Mouse (Mus musculus): ENCODE measurements around the gene Cphx1. TPM values are rescaled to one million over a fixed set of nuclear protein-coding genes. Genes with fewer than 3 reads are reported as not detected.
A peak's percentile ranks its signal among the peaks of the same experiment; 100 is the strongest.
"Not testable (repeated sequence)": the region's sequence is repeated elsewhere in the genome, so short reads cannot be mapped to it uniquely, and the experiment has no call there.

Cphx1 gene
- polyA plus RNA-seq, 1 experiment from 2014 or later = not detected

DNA sequence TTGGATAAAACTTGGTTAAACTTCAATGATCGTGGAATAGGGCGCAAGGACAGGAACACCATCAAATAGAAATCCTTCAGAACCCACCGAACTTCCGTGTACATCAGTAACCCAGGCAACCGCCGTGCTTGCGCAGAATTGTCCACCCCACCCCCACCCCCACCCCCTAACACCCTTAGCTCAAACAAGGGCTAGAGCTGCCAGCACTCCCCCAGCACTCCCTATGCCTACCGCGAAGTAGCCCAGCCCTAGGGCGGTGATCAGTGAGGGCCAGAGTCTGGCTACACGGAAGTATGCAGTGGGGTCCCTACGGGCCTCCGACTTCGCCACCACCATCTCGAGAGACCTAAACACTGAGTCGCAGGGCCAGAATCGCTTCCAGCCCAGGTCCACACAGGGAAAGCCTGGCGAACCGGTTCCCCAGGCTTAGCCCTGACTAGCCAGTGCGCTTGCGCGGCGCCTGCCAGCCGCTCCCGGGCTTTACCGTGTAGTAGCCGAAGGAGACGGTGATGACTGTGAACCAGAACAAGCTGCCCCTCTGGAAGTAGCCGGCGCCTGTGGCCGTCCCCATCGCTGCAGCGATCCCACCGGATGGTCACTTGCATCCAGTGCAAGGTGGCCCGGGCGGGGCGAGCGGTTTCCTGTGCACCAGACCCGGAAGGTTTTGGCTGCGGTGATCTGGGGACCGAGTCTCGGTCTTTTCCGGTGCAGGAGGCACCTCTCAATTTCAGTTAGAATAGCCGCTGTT is 11.1 kb upstream of the Cphx1 start:
- WGBS = no CpG with 5 or more reads among the region's 44 CpGs
- ATAC-seq (replicated peaks; ENCODE audit: low FRiP score, low TSS enrichment, low read depth) = peak; percentile 92
- not testable (repeated sequence) for H3K27ac ChIP-seq (ENCODE audit: low read depth); H3K9me3 ChIP-seq (ENCODE audit: control insufficient read depth, low read length); H3K4me3 ChIP-seq (ENCODE audit: low read depth, low read length); H3K4me2 ChIP-seq (ENCODE audit: low read length); H3K9ac ChIP-seq (ENCODE audit: low read length); H3K4me1 ChIP-seq (replicated peaks; ENCODE audit: control insufficient read depth, insufficient read depth, low read length); DNase-seq (ENCODE audit: low spot score); H3K36me3 ChIP-seq (ENCODE audit: control insufficient read depth, insufficient read depth, low read length); H3K27me3 ChIP-seq (replicated peaks; ENCODE audit: control insufficient read depth, insufficient read depth, low read length)

DNA sequence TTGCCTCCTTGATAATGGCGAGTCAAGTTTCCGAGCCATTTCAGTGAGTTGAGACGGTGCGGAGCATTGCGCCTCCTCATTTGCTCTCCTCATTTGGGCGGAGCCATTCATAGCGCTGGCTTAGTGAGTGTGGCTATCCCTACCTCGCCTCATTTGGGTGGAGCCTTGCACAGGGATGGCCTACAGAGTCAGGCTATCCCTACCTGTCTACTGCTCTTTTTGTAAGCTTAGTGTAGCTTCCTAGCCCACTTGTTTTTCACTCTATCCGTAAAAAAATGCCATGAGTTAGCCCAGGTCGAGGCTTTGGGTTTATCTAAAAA is 10.6 kb upstream of the Cphx1 start, which contains the start of gene Tmem254a:
Tmem254a (minus strand) TSS at position 111 of the 320 bp plus-strand sequence.
- H3K4me2 ChIP-seq (ENCODE audit: low read length); H3K4me3 ChIP-seq (ENCODE audit: low read depth, low read length); H3K9me3 ChIP-seq (ENCODE audit: control insufficient read depth, low read length); H3K9ac ChIP-seq (ENCODE audit: low read length); H3K27ac ChIP-seq (ENCODE audit: low read depth); H3K27me3 ChIP-seq (replicated peaks; ENCODE audit: control insufficient read depth, insufficient read depth, low read length); DNase-seq (ENCODE audit: low spot score); H3K36me3 ChIP-seq (ENCODE audit: control insufficient read depth, insufficient read depth, low read length); H3K4me1 ChIP-seq (replicated peaks; ENCODE audit: control insufficient read depth, insufficient read depth, low read length): not testable (repeated sequence)
- ATAC-seq (replicated peaks; ENCODE audit: low FRiP score, low TSS enrichment, low read depth) = peak; percentile 88
- no CpG with 5 or more reads among the region's 10 CpGs for WGBS

GRCm38 (mm10) chr14:25936867-25937630 is 1.1 kb upstream of the Cphx1 start:
- not testable (repeated sequence) for H3K9ac ChIP-seq (ENCODE audit: low read length); H3K4me1 ChIP-seq (replicated peaks; ENCODE audit: control insufficient read depth, insufficient read depth, low read length); DNase-seq (ENCODE audit: low spot score); H3K27ac ChIP-seq (ENCODE audit: low read depth); H3K36me3 ChIP-seq (ENCODE audit: control insufficient read depth, insufficient read depth, low read length); H3K4me3 ChIP-seq (ENCODE audit: low read depth, low read length); H3K27me3 ChIP-seq (replicated peaks; ENCODE audit: control insufficient read depth, insufficient read depth, low read length); H3K4me2 ChIP-seq (ENCODE audit: low read length); H3K9me3 ChIP-seq (ENCODE audit: control insufficient read depth, low read length)
- peak; percentile 95 for ATAC-seq (replicated peaks; ENCODE audit: low FRiP score, low TSS enrichment, low read depth)
- no CpG with 5 or more reads among the region's 5 CpGs for WGBS

- WGBS = no CpG with 5 or more reads among the region's 3 CpGs
- H3K4me2 ChIP-seq (ENCODE audit: low read length); H3K4me1 ChIP-seq (replicated peaks; ENCODE audit: control insufficient read depth, insufficient read depth, low read length); H3K36me3 ChIP-seq (ENCODE audit: control insufficient read depth, insufficient read depth, low read length); ATAC-seq (replicated peaks; ENCODE audit: low FRiP score, low TSS enrichment, low read depth); H3K9ac ChIP-seq (ENCODE audit: low read length); H3K27ac ChIP-seq (ENCODE audit: low read depth); DNase-seq (ENCODE audit: low spot score); H3K9me3 ChIP-seq (ENCODE audit: control insufficient read depth, low read length); H3K27me3 ChIP-seq (replicated peaks; ENCODE audit: control insufficient read depth, insufficient read depth, low read length); H3K4me3 ChIP-seq (ENCODE audit: low read depth, low read length): not testable (repeated sequence)
Measured at GRCm38 (mm10) chr14:25957861-25958260, 19.8 kb downstream of the Cphx1 start.

GRCm38 (mm10) chr14:25978371-25979241 is 40.5 kb downstream of the Cphx1 start, which contains the start of gene Duxbl1:
Gene Duxbl1, plus strand, starts transcription at chr14:25978577.
- peak; percentile 85 for ATAC-seq (replicated peaks; ENCODE audit: low FRiP score, low TSS enrichment, low read depth)
- H3K27me3 ChIP-seq (replicated peaks; ENCODE audit: control insufficient read depth, insufficient read depth, low read length); H3K4me3 ChIP-seq (ENCODE audit: low read depth, low read length); H3K36me3 ChIP-seq (ENCODE audit: control insufficient read depth, insufficient read depth, low read length); H3K4me1 ChIP-seq (replicated peaks; ENCODE audit: control insufficient read depth, insufficient read depth, low read length); DNase-seq (ENCODE audit: low spot score); H3K9me3 ChIP-seq (ENCODE audit: control insufficient read depth, low read length): not testable (repeated sequence)
- 0 out of 2 replicates have a peak within 1 kb of the TSS, but pooled peaks have one; percentile 30 for H3K9ac ChIP-seq (ENCODE audit: low read length)
- H3K27ac ChIP-seq (ENCODE audit: low read depth) = peak within 1 kb of the TSS; percentile 77; the same call in 1 of the 2 replicates
- peak within 1 kb of the TSS; percentile 34; the same call in 1 of the 2 replicates for H3K4me2 ChIP-seq (ENCODE audit: low read length)
- no CpG with 5 or more reads among the region's 25 CpGs for WGBS

GRCm38 (mm10) chr14:25979242-25979941 is 41.3 kb downstream of the Cphx1 start:
- H3K36me3 ChIP-seq (ENCODE audit: control insufficient read depth, insufficient read depth, low read length); H3K4me3 ChIP-seq (ENCODE audit: low read depth, low read length); H3K27me3 ChIP-seq (replicated peaks; ENCODE audit: control insufficient read depth, insufficient read depth, low read length); H3K4me1 ChIP-seq (replicated peaks; ENCODE audit: control insufficient read depth, insufficient read depth, low read length); H3K9me3 ChIP-seq (ENCODE audit: control insufficient read depth, low read length): not testable (repeated sequence)
- Histone ChIP-seq H3K9ac (ENCODE audit: low read length) (0 out of 2 replicates have a peak overlapping the region, but pooled peaks have one; percentile 30), H3K4me2 (ENCODE audit: low read length) (peak overlapping the region; percentile 34; the same call in 1 of the 2 replicates), H3K27ac (ENCODE audit: low read depth) (peak overlapping the region; percentile 77; the same call in 1 of the 2 replicates)
- DNase-seq (ENCODE audit: low spot score) (peak; percentile 50), ATAC-seq (replicated peaks; ENCODE audit: low FRiP score, low TSS enrichment, low read depth) (peak; percentile 14; the same call in 1 of the 2 replicates)
- 0% methylated on average over 5 of the region's 13 CpGs for WGBS

DNA sequence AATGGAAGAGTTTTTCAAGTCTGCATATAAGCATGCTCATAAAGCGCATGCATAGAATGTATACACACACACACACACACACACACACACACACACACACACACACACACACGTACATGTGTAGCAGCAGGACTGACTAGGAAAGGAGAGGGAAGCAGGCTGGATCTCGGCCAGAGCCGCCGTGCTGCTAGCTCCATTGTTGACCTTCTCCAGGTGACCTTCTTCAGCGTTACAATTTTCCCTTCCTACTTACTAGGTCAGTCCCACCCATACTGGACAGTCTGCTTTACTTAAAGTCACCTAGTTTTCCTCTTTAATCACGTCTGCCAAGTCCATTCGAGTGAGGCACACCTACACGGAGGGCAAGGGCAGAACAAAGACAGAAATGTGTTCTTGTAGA is 43.8 kb downstream of the Cphx1 start:
- peak; percentile 42 for DNase-seq (ENCODE audit: low spot score)
- not testable (repeated sequence) for H3K9me3 ChIP-seq (ENCODE audit: control insufficient read depth, low read length); H3K9ac ChIP-seq (ENCODE audit: low read length); H3K4me2 ChIP-seq (ENCODE audit: low read length); H3K4me3 ChIP-seq (ENCODE audit: low read depth, low read length); H3K36me3 ChIP-seq (ENCODE audit: control insufficient read depth, insufficient read depth, low read length); ATAC-seq (replicated peaks; ENCODE audit: low FRiP score, low TSS enrichment, low read depth); H3K4me1 ChIP-seq (replicated peaks; ENCODE audit: control insufficient read depth, insufficient read depth, low read length); H3K27ac ChIP-seq (ENCODE audit: low read depth); H3K27me3 ChIP-seq (replicated peaks; ENCODE audit: control insufficient read depth, insufficient read depth, low read length)
- 49% methylated on average over 5 of the region's 9 CpGs for WGBS

Measured in intestine, embryonic 14.5 days (tissue).